Mouse (Mus musculus): Measurements from ENCODE around the gene Faah.

DNA sequence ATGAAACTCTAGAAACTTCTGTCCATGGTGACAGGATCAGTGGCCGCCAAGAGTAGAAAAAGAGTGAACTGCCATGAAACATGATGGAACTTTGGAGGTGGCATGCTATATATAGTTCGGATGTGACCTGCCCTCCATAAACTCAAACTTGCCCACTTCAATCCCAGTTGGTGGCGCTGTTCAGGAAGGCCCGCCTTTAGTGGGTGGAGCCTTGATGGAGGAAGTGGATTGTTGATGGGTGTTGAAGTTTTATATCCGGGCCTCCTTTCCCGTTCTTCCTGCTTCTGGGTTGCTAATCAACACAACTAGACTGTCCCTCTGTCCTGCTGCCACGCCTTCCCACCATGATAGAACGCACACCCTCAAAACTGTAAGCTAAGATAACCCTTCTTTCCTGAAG lies 32.8 kb downstream of the Faah start:
- TF ChIP-seq CTCF (IDR thresholded peaks at IDR 0.05; ENCODE audit: control insufficient read depth, insufficient read depth, low read length) (peak; percentile 9; the same call in 1 of the 2 replicates), POLR2A (IDR thresholded peaks at IDR 0.05; ENCODE audit: borderline replicate concordance, control insufficient read depth, low read depth, low read length) (no peak)

All from bone marrow, adult 2 months (tissue).